Mouse (Mus musculus) adrenal gland, postnatal 10 days (tissue): ENCODE measurements around the gene Gm6370. TPM values are rescaled to one million over a fixed set of nuclear protein-coding genes. Genes with fewer than 3 reads are reported as not detected.
"Not testable (repeated sequence)": the region's sequence is repeated elsewhere in the genome, so short reads cannot be mapped to it uniquely, and the experiment has no call there.

Experiments used
- DNase-seq: peaks from one replicate; pipeline ENCODE4 v3.0.0; 2021; ENCODE audit warnings: mixed read lengths
- long read RNA-seq, 2 experiments: library from polyadenylated mRNA; stranded (forward); transcript quantifications; one replicate each; pipeline ENCODE4 v2.0.0; 2021
- total RNA-seq, 2 experiments: library from RNA; stranded (reverse); gene quantifications; 2 replicates each; pipeline ENCODE4 v1.2.3; 2021

The Gm6370 gene
- total RNA-seq: under 1 TPM in 1 of 2 experiments, not detected in 1; 0.33 TPM
- long read RNA-seq, experiment 1: 0 reads
- long read RNA-seq, experiment 2: 0 reads

DNA sequence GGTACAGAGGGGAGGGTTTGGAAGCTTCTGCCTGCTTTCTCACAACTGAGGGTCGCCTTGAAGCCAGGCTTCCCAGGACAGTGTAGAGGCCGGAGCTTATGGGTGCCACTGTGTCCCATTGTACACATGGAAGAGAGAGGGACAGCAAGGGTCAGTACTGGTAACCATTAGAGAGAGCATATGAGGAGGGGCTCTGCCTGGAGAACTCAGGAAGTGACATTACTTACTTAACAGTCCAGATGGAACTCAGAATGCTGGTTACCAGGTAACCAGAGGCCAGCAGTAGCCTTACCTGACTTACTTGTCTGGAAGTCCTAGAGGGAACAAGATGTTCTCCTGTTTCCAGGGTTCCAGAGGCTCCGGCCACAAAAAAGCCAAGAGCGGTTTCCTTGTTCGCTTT is at the start of gene Gm6370:
TSS of gene Gm6370 (plus strand) at position 301 of the 400 bp plus-strand sequence.
- not testable (repeated sequence) for DNase-seq

GRCm38 (mm10) chr5:146442767-146443166 is 48.4 kb upstream of the Gm6370 start:
- no peak for DNase-seq

DNA sequence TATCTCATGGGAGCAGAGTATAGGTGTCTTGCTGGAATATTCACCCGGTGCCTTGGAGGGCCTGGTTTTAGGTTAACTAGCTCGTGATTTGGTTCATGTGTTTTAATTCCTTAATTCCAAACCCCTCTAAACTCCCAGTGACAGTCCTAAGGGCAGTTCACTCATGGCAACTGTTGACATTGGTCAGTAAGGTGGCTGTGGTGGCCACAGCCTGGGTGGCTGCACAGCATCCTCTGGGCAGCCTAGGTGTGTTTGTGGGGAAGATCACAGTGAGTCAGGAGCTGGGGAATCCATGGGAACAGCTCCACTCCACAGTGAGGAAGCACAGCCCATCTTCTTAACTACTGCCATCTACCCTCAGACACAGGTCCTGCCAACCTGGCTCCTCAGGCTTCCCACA is 44.5 kb upstream of the Gm6370 start:
- DNase-seq: no peak

DNA sequence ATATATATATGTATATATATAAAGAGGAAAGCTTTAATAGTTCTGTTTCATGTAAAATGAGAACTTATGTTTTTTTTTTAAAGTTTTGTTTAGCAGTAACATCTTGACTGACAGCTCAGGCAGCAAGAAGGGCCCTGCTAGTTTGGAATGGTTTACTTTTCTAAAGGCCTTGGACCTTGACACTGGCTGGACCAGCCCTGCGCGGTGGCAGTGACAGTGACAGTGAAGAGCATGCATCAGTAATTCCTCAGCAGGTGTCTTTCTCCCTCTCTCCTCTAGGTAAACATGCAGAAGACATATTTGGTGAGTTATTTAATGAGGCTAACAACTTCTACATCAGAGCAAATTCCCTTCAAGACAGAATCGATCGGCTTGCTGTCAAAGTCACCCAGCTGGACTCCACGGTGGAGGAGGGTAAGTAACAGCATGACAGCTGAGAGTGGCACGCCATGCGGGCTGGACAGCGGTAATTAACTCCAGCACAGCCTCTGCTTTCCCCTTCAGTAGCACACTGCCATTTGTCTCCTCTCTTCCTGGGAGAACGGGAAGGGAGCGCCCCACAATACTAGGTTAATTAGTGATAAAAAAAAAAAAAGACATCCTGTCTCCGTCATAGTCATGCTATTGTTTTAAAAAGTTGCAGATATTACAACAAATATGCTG is 39.4 kb upstream of the Gm6370 start:
- DNase-seq: no peak

- no peak for DNase-seq
Observed at GRCm38 (mm10) chr5:146453556-146453955, 37.6 kb upstream of the Gm6370 start.

- peak; percentile 13 for DNase-seq
Observed at GRCm38 (mm10) chr5:146461612-146462011, 29.6 kb upstream of the Gm6370 start.

DNA sequence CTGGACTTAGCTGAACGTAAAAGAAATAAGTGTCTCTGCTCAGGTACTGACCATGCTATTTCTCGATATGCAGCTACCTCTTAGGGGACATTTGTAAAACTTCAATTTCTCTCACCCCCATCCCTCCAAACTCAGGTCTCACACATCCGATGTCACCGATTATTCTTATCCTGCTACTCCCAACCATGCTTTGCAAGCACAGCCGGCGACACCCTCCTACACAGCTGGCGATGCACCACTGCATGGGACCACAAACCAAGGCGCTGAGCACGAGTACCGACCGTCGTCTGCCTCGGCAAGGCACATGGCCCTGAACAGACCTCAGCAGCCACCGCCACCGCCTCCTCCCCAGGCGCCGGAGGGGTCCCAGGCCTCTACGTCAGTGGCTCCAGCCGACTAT is 24.5 kb upstream of the Gm6370 start:
- DNase-seq: no peak

- DNase-seq: no peak
Observed at GRCm38 (mm10) chr5:146468311-146468710, 22.9 kb upstream of the Gm6370 start.

DNA sequence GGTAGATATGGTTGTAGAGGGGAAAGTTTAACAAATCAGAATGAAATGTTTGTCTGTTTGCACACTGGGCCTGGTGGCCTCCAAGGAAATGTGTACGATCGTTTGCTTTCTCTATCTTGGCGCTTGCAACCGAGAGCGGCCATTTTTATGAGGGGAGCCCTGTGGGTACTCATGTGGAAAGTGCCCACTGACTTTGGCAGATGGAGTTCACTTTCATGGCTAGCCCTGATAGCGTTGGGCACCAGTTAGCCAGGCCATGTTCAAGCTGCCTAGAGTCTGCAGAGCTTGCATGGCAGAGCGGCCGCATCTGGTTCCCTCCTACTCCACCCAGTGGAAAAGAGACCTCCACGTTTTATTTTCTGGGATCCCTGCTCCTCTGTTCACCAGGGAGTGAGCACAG is 20.3 kb upstream of the Gm6370 start:
- no peak for DNase-seq

DNA sequence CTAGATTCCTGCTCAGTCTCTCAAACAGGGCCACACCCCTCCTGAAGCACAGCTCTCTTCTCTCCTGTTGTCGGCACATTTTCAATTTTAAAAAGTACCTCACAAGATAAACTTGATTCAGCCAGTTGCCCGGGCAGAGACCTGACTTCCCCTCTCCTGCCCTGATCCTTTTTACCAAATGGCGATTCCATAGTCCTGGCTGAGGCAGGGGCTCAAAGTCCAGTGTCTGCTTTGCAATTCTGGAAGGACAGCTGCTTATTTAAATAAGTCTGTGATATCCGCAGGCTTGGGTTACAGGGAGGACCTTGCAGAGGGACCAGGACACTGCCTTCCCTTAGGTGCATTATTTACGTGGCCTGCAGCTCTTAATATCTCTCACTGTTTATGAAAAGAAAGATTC is 19.9 kb upstream of the Gm6370 start:
- DNase-seq: no peak

DNA sequence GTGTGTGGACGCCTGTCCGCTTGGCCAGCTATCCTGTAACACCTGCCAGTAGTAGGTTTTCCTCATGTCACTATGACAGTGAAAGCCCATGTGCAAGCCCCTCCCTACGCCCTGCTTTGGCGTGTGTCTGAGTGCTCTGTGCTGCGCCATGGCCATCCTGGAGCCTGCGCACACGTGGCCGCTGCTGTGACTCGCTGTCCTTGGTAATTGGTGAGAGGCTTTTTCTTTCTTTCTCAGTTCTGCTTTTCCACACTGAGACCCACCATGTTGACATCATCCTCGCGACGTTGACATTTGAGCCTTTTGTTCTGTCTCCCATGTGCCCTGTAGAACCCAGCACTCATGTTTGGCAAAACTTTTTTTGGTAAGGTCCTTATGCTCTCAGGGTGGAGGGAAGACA is 19.3 kb upstream of the Gm6370 start:
- DNase-seq: peak; percentile 57

DNA sequence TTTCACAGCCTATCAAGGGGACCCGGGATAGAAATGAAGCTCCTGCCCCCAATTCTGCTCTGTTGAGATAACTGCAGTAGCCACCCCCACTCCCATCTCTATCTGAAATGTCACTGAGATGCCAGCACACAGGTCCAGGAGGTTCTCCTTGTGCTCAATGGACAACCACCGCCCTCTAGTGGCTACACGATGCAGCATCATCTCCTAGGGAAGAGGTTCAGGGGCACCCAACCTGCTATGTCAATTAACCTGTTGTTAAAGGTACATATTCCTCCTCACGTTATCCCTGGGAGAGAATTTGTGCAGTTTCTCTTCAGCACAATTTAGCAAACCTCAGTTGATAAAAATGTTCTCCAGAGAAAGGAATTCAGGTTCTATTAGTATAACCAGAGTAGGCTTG is 11.6 kb upstream of the Gm6370 start:
- peak; percentile 47 for DNase-seq

GRCm38 (mm10) chr5:146481665-146482064 is 9.5 kb upstream of the Gm6370 start, which contains the start of gene Gm6408:
Gm6408 (plus strand) TSS chr5:146481965.
- not testable (repeated sequence) for DNase-seq

DNA sequence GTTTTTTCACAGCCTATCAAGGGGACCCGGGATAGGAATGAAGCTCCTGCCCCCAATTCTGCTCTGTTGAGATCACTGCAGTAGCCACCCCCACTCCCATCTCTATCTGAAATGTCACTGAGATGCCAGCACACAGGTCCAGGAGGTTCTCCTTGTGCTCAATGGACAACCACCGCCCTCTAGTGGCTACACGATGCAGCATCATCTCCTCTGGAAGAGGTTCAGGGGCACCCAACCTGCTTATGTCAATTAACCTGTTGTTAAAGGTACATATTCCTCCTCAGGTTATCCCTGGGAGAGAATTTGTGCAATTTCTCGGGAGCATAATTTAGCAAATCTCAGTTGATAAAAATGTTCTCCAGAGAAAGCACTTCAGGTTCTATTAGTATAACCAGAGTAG is 2.2 kb upstream of the Gm6370 start:
- peak; percentile 44 for DNase-seq

- DNase-seq: not testable (repeated sequence)
Observed at GRCm38 (mm10) chr5:146502099-146502498, 10.9 kb downstream of the Gm6370 start, which contains the start of gene 4930449I24Rik. 4930449I24Rik (plus strand) TSS chr5:146502399.

DNA sequence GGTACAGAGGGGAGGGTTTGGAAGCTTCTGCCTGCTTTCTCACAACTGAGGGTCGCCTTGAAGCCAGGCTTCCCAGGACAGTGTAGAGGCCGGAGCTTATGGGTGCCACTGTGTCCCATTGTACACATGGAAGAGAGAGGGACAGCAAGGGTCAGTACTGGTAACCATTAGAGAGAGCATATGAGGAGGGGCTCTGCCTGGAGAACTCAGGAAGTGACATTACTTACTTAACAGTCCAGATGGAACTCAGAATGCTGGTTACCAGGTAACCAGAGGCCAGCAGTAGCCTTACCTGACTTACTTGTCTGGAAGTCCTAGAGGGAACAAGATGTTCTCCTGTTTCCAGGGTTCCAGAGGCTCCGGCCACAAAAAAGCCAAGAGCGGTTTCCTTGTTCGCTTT is 22.7 kb downstream of the Gm6370 start, which contains the start of gene Gm3402:
TSS of gene Gm3402 (plus strand) at position 301 of the 400 bp plus-strand sequence.
- DNase-seq: not testable (repeated sequence)

DNA sequence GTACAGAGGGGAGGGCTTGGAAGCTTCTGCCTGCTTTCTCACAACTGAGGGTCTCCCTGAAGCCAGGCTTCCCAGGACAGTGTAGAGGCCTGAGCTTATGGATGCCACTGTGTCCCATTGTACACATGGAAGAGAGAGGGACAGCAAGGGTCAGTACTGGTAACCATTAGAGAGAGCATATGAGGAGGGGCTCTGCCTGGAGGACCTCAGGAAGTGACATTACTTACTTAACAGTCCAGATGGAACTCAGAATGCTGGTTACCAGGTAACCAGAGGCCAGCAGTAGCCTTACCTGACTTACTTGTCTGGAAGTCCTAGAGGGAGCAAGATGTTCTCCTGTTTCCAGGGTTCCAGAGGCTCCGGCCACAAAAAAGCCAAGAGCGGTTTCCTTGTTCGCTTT is 34.3 kb downstream of the Gm6370 start, which contains the start of gene Gm3404:
TSS of gene Gm3404 (plus strand) at position 301 of the 400 bp plus-strand sequence.
- not testable (repeated sequence) for DNase-seq

GRCm38 (mm10) chr5:146537347-146537746 is 46.2 kb downstream of the Gm6370 start, which contains the start of gene Gm3409:
Gm3409 (plus strand) TSS chr5:146537647.
- not testable (repeated sequence) for DNase-seq

Other genes starting within 250 kb of the Gm6370 start
- gene Wasf3, start 106.4 kb upstream of the Gm6370 start, total RNA-seq: 10 to 100 TPM; 13.8 to 14.0 TPM
- gene Gm6408, start 9.4 kb upstream of the Gm6370 start, total RNA-seq: not detected
- not detected for gene 4930449I24Rik, start 11.0 kb downstream of the Gm6370 start, total RNA-seq
- not detected for gene Gm3402, start 22.8 kb downstream of the Gm6370 start, total RNA-seq
- not detected for gene Gm3404, start 34.4 kb downstream of the Gm6370 start, total RNA-seq
- not detected for gene Gm3409, start 46.3 kb downstream of the Gm6370 start, total RNA-seq
- gene Gm3415, start 64.8 kb downstream of the Gm6370 start, total RNA-seq: not detected
- gene Gpr12, start 93.9 kb downstream of the Gm6370 start, total RNA-seq: under 1 TPM; 0.15 to 0.21 TPM